Mouse (Mus musculus): ENCODE data around the gene Snapc2. TPM values are rescaled to one million over a fixed set of nuclear protein-coding genes. Genes with fewer than 3 reads are reported as not detected.

Gene Snapc2
- 57.1 and 61.9 TPM in 2 replicates for polyA plus RNA-seq (2014; fragmentation: Nextera tagmentation; extraction: Ambion mirVana)

- H3K4me2 ChIP-seq (replicated peaks; ENCODE audit: low read depth, low read length) = peak within 1 kb of the TSS; percentile 67
- peak within 1 kb of the TSS; percentile 61 for H3K9ac ChIP-seq (replicated peaks; ENCODE audit: low read depth, low read length)
- WGBS = under 1% methylated on average over 69 of the region's 69 CpGs
- peak within 1 kb of the TSS; percentile 74 for H3K27ac ChIP-seq (ENCODE audit: low read length)
- no peaks in the 10 kb centered on the region for H3K9me3 ChIP-seq (ENCODE audit: control insufficient read depth, low read depth, low read length)
- no peaks in the 10 kb centered on the region for H3K27me3 ChIP-seq (ENCODE audit: control insufficient read depth, insufficient read depth, low read length)
- peak; percentile 90 for ATAC-seq (ENCODE audit: insufficient number of reproducible peaks, insufficient read depth, low FRiP score, low read depth)
- peak within 1 kb of the TSS; percentile 56 for H3K4me3 ChIP-seq (ENCODE audit: low read depth, low read length)
- peaks cover 22% of the 10 kb centered on the region; the same call in 1 of the 2 replicates for H3K4me1 ChIP-seq (ENCODE audit: control insufficient read depth, insufficient read depth, low read length)
- peaks cover 32% of the 10 kb centered on the region for H3K36me3 ChIP-seq (ENCODE audit: control insufficient read depth, insufficient read depth, low read length)
Observed at GRCm38 (mm10) chr8:4252934-4253841, at the start of gene Snapc2. TSS of gene Snapc2 (plus strand) at chr8:4253080.

DNA sequence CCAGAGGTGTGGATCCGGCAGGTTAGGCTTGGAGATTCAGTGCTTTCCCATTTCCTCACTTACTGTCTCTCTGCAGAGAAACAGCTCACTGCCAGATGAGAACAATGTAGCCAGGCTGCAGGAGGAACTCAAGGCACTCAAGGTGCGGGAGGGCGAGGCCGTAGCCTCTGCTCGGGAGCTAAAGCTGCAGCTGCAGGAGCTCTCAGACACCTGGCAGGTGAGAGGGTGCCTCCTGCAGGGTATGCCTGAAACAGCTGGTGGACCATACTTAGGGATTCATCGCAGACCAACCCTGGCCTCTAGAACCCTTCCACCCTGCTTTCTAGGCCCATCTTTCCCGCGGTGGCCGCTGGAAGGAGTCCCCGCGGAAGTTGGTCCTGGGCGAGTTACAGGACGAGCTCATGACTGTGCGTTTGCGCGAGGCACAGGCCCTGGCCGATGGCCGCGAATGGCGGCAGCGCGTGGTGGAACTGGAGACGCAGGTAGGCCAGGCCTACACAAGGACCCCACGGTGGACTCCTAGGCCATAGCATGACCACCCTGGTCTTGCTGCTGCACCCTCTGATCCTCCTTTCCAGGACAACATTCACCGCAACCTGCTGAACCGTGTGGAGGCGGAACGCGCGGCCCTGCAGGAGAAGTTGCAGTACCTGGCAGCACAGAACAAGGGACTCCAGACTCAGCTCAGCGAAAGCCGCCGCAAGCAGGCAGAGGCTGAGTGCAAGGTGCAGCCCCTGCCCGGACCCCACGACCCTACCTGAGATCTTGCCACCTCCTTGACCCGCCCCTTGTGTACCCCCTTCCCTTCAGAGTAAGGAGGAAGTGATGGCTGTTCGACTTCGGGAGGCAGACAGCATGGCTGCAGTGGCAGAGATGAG lies 47.4 kb upstream of the Snapc2 start:
- H3K4me3 ChIP-seq (ENCODE audit: low read depth, low read length) = no peak overlapping the region
- peaks cover 7% of the 10 kb centered on the region; the same call in 1 of the 2 replicates for H3K27me3 ChIP-seq (ENCODE audit: control insufficient read depth, insufficient read depth, low read length)
- peak overlapping the region; percentile 23; the same call in 1 of the 2 replicates for H3K4me2 ChIP-seq (replicated peaks; ENCODE audit: low read depth, low read length)
- WGBS = 30% methylated on average over 38 of the region's 38 CpGs
- no peak overlapping the region for H3K27ac ChIP-seq (ENCODE audit: low read length)
- peaks cover 3% of the 10 kb centered on the region; the same call in 1 of the 2 replicates for H3K4me1 ChIP-seq (ENCODE audit: control insufficient read depth, insufficient read depth, low read length)
- ATAC-seq (ENCODE audit: insufficient number of reproducible peaks, insufficient read depth, low FRiP score, low read depth) = no peak
- H3K9me3 ChIP-seq (ENCODE audit: control insufficient read depth, low read depth, low read length) = no peaks in the 10 kb centered on the region
- H3K36me3 ChIP-seq (ENCODE audit: control insufficient read depth, insufficient read depth, low read length) = no peaks in the 10 kb centered on the region; the same call in 1 of the 2 replicates
- no peak overlapping the region for H3K9ac ChIP-seq (replicated peaks; ENCODE audit: low read depth, low read length)

DNA sequence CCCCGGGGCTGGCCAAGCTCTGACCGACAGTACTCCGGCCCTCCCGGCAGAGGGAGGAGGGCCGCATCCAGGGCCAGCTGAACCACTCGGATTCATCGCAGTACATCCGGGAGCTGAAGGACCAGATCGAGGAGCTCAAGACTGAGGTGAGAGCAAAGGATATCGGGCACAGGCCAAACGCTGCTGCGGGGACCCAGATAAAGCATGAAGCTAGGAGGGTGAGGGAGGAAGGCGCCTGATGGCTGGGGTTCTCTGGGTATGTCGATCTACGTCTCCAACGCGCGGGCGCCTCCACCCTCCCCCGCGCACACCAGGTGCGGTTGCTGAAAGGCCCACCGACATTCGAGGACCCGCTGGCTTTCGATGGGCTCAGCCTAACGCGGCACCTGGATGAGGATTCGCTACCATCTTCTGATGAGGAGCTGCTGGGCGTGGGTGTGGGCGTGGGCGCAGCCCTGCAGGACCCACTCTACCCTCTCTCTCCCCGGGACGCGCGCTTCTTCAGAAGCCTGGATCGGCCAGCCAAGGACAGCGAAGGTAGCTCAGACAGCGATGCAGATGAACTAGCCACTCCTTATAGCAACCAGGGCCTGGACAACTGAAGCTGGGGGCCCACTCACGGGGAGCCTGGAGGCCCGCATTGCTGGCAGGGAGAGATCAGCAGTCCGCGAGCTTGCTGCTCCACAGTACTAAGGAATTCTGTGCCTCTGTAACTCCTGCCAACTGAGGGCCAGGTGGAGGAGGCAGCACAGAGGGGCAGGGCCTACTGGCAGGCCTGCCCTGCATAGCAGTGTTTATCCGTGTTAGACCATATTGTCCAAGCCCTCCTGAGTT lies 46.5 kb upstream of the Snapc2 start:
- ATAC-seq (ENCODE audit: insufficient number of reproducible peaks, insufficient read depth, low FRiP score, low read depth) = peak; percentile 47
- no peaks in the 10 kb centered on the region for H3K9me3 ChIP-seq (ENCODE audit: control insufficient read depth, low read depth, low read length)
- H3K4me3 ChIP-seq (ENCODE audit: low read depth, low read length) = no peak overlapping the region
- WGBS = 18% methylated on average over 44 of the region's 44 CpGs
- H3K4me2 ChIP-seq (replicated peaks; ENCODE audit: low read depth, low read length) = peak overlapping the region; percentile 23; the same call in 1 of the 2 replicates
- no peak overlapping the region for H3K27ac ChIP-seq (ENCODE audit: low read length)
- peaks cover 7% of the 10 kb centered on the region; the same call in 1 of the 2 replicates for H3K27me3 ChIP-seq (ENCODE audit: control insufficient read depth, insufficient read depth, low read length)
- no peaks in the 10 kb centered on the region; the same call in 1 of the 2 replicates for H3K36me3 ChIP-seq (ENCODE audit: control insufficient read depth, insufficient read depth, low read length)
- peaks cover 3% of the 10 kb centered on the region; the same call in 1 of the 2 replicates for H3K4me1 ChIP-seq (ENCODE audit: control insufficient read depth, insufficient read depth, low read length)
- no peak overlapping the region for H3K9ac ChIP-seq (replicated peaks; ENCODE audit: low read depth, low read length)

DNA sequence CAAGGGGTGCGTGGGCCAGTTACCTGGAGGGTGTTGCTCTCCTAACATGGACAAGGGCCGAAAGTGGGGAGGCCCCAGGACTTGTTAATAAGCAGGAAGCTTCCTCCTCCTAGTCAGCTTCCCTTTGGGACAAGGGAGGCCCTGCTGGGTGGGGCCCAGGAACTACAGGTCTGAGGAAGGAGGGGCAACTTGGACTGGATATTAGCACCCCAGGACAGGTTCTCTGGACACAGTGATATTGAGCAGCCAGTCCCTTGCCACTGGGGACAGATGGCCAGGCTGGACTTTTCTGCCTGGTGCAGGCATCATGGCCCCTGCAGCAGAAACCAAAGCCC lies 45.9 kb upstream of the Snapc2 start:
- H3K9me3 ChIP-seq (ENCODE audit: control insufficient read depth, low read depth, low read length) = no peaks in the 10 kb centered on the region
- ATAC-seq (ENCODE audit: insufficient number of reproducible peaks, insufficient read depth, low FRiP score, low read depth) = 0 out of 2 replicates have a peak, but pooled peaks have one; percentile 10
- H3K27me3 ChIP-seq (ENCODE audit: control insufficient read depth, insufficient read depth, low read length) = peaks cover 7% of the 10 kb centered on the region; the same call in 1 of the 2 replicates
- 60% methylated on average over 2 of the region's 2 CpGs for WGBS
- H3K4me3 ChIP-seq (ENCODE audit: low read depth, low read length) = no peak overlapping the region
- peaks cover 3% of the 10 kb centered on the region; the same call in 1 of the 2 replicates for H3K4me1 ChIP-seq (ENCODE audit: control insufficient read depth, insufficient read depth, low read length)
- H3K9ac ChIP-seq (replicated peaks; ENCODE audit: low read depth, low read length) = no peak overlapping the region
- no peak overlapping the region; the same call in 1 of the 2 replicates for H3K4me2 ChIP-seq (replicated peaks; ENCODE audit: low read depth, low read length)
- no peaks in the 10 kb centered on the region; the same call in 1 of the 2 replicates for H3K36me3 ChIP-seq (ENCODE audit: control insufficient read depth, insufficient read depth, low read length)
- no peak overlapping the region for H3K27ac ChIP-seq (ENCODE audit: low read length)

GRCm38 (mm10) chr8:4211097-4211496 lies 41.8 kb upstream of the Snapc2 start:
- no peak overlapping the region for H3K4me3 ChIP-seq (ENCODE audit: low read depth, low read length)
- ATAC-seq (ENCODE audit: insufficient number of reproducible peaks, insufficient read depth, low FRiP score, low read depth) = no peak
- H3K9ac ChIP-seq (replicated peaks; ENCODE audit: low read depth, low read length) = no peak overlapping the region
- H3K27ac ChIP-seq (ENCODE audit: low read length) = no peak overlapping the region
- 77% methylated on average over 6 of the region's 6 CpGs for WGBS
- H3K36me3 ChIP-seq (ENCODE audit: control insufficient read depth, insufficient read depth, low read length) = no peaks in the 10 kb centered on the region; the same call in 1 of the 2 replicates
- H3K9me3 ChIP-seq (ENCODE audit: control insufficient read depth, low read depth, low read length) = no peaks in the 10 kb centered on the region
- H3K4me1 ChIP-seq (ENCODE audit: control insufficient read depth, insufficient read depth, low read length) = no peaks in the 10 kb centered on the region; the same call in 1 of the 2 replicates
- H3K4me2 ChIP-seq (replicated peaks; ENCODE audit: low read depth, low read length) = no peak overlapping the region
- 0 out of 2 replicates have a peak, but pooled peaks cover under 1% of the 10 kb centered on the region for H3K27me3 ChIP-seq (ENCODE audit: control insufficient read depth, insufficient read depth, low read length)

- peak; percentile 10; the same call in 1 of the 2 replicates for ATAC-seq (ENCODE audit: insufficient number of reproducible peaks, insufficient read depth, low FRiP score, low read depth)
- Histone ChIP-seq H3K4me3 (ENCODE audit: low read depth, low read length) (peak overlapping the region; percentile 41), H3K4me1 (ENCODE audit: control insufficient read depth, insufficient read depth, low read length) (no peaks in the 10 kb centered on the region), H3K9ac (replicated peaks; ENCODE audit: low read depth, low read length) (0 out of 2 replicates have a peak overlapping the region, but pooled peaks have one; percentile 14), H3K9me3 (ENCODE audit: control insufficient read depth, low read depth, low read length) (no peaks in the 10 kb centered on the region), H3K27ac (ENCODE audit: low read length) (no peak overlapping the region; the same call in 1 of the 2 replicates), H3K4me2 (replicated peaks; ENCODE audit: low read depth, low read length) (peak overlapping the region; percentile 89), H3K27me3 (ENCODE audit: control insufficient read depth, insufficient read depth, low read length) (no peaks in the 10 kb centered on the region), H3K36me3 (ENCODE audit: control insufficient read depth, insufficient read depth, low read length) (no peaks in the 10 kb centered on the region; the same call in 1 of the 2 replicates)
- WGBS = 1% methylated on average over 25 of the region's 25 CpGs
Observed at GRCm38 (mm10) chr8:4212809-4213209, 40.1 kb upstream of the Snapc2 start.

GRCm38 (mm10) chr8:4213210-4214005 lies 39.5 kb upstream of the Snapc2 start:
- no peaks in the 10 kb centered on the region for H3K27me3 ChIP-seq (ENCODE audit: control insufficient read depth, insufficient read depth, low read length)
- H3K4me3 ChIP-seq (ENCODE audit: low read depth, low read length) = peak overlapping the region; percentile 41
- peak overlapping the region; percentile 89 for H3K4me2 ChIP-seq (replicated peaks; ENCODE audit: low read depth, low read length)
- peak; percentile 77 for ATAC-seq (ENCODE audit: insufficient number of reproducible peaks, insufficient read depth, low FRiP score, low read depth)
- H3K27ac ChIP-seq (ENCODE audit: low read length) = peak overlapping the region; percentile 49
- H3K9me3 ChIP-seq (ENCODE audit: control insufficient read depth, low read depth, low read length) = no peaks in the 10 kb centered on the region
- H3K9ac ChIP-seq (replicated peaks; ENCODE audit: low read depth, low read length) = 0 out of 2 replicates have a peak overlapping the region, but pooled peaks have one; percentile 14
- 3% methylated on average over 18 of the region's 18 CpGs for WGBS
- no peaks in the 10 kb centered on the region; the same call in 1 of the 2 replicates for H3K36me3 ChIP-seq (ENCODE audit: control insufficient read depth, insufficient read depth, low read length)
- no peaks in the 10 kb centered on the region for H3K4me1 ChIP-seq (ENCODE audit: control insufficient read depth, insufficient read depth, low read length)
